Mouse (Mus musculus) heart, embryonic 12.5 days (tissue): Measurements from ENCODE around the gene Chac2. TPM values are rescaled to one million over a fixed set of nuclear protein-coding genes. Genes with fewer than 3 reads are reported as not detected.

ENCODE experiments used
- ATAC-seq: fragments of 200-750 bp; cut with Nextera tagmentation; 2 replicates; pipeline ENCODE4 v1.8.0; 2017; ENCODE audit warnings: moderate TSS enrichment, moderate library complexity; ENCODE audit not compliant: insufficient number of reproducible peaks, low FRiP score
- H3K27ac ChIP-seq: fragments of 300-500 bp; sonication (generic); 2 replicates; pipeline ENCODE4 v1.5.1; 2016; ENCODE audit warnings: mild to moderate bottlenecking, moderate library complexity; ENCODE audit not compliant: poor library complexity, severe bottlenecking
- H3K27me3 ChIP-seq: fragments of 300-500 bp; sonication (generic); replicated peaks from 2 replicates; pipeline ENCODE4 v1.6.1; 2016; ENCODE audit warnings: mild to moderate bottlenecking, moderate library complexity
- H3K36me3 ChIP-seq: fragments of 300-500 bp; sonication (generic); 2 replicates; pipeline ENCODE4 v1.6.1; 2016; ENCODE audit warnings: mild to moderate bottlenecking, moderate library complexity
- H3K4me1 ChIP-seq: fragments of 300-500 bp; sonication (generic); replicated peaks from 2 replicates; pipeline ENCODE4 v1.6.1; 2016; ENCODE audit warnings: mild to moderate bottlenecking
- H3K4me2 ChIP-seq: fragments of 300-500 bp; sonication (generic); 2 replicates; pipeline ENCODE4 v1.6.1; 2016; ENCODE audit warnings: mild to moderate bottlenecking, moderate library complexity
- H3K4me3 ChIP-seq: fragments of 300-500 bp; sonication (generic); 2 replicates; pipeline ENCODE4 v1.5.1; 2016; ENCODE audit warnings: mild to moderate bottlenecking
- H3K9ac ChIP-seq: fragments of 300-500 bp; sonication (generic); 2 replicates; pipeline ENCODE4 v1.6.1; 2016; ENCODE audit warnings: mild to moderate bottlenecking, moderate library complexity
- H3K9me3 ChIP-seq: fragments of 300-500 bp; sonication (generic); replicated peaks from 2 replicates; pipeline ENCODE4 v1.6.1; 2016; ENCODE audit warnings: mild to moderate bottlenecking, moderate library complexity
- WGBS: fragments of 180-500 bp; shearing (Covaris S2); methylation state at CpG from one replicate; pipeline ENCODE4 v1.1.7; 2016; 5-methylcytosine and 5-hydroxymethylcytosine counted together
- polyA plus RNA-seq: library from polyadenylated mRNA; unstranded; fragments of >200 nt; fragmentation: Nextera tagmentation; extraction: Ambion mirVana; gene quantifications from 2 replicates; pipeline ENCODE4 v1.2.1, GENCODE M21; 2016

The Chac2 gene
- polyA plus RNA-seq, 1 experiment from 2014 or later: 18.9 TPM

DNA sequence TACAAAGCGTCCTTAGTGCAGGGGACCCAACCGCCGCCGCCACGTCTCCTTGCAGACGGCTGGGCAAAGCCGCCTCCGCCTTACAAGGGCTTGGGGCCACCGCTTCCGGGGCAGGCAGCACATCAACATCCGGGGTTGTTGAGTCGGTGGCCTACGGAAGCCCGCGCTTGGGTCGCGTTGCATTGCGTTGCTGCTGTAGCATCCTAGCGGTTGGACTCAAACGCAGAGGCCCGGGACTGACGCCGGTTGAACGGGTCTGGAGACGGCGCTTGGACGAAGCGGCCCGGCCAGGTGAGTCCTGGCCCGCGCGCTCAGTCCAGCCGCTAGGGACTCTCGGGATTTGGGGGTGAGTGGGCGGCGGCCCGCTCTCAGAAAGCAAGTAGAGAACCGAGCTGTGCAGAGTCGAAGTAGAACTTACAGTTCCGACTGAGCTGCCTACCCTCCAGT lies 31.8 kb downstream of the Chac2 start, which contains the start of gene Erlec1:
Gene Erlec1, minus strand, starts transcription at position 57 of the 447 bp plus-strand sequence.
- H3K9ac ChIP-seq: peak within 1 kb of the TSS; percentile 97
- peak within 1 kb of the TSS; percentile 90 for H3K27ac ChIP-seq
- no peaks in the 10 kb centered on the region for H3K27me3 ChIP-seq
- ATAC-seq: peak; percentile 93
- H3K9me3 ChIP-seq: 0 out of 2 replicates have a peak, but pooled peaks cover 4% of the 10 kb centered on the region
- H3K4me1 ChIP-seq: peaks cover 4% of the 10 kb centered on the region
- H3K4me3 ChIP-seq: peak within 1 kb of the TSS; percentile 98
- WGBS: 0% methylated on average over 40 of the region's 40 CpGs
- peaks cover 23% of the 10 kb centered on the region for H3K36me3 ChIP-seq
- H3K4me2 ChIP-seq: peak within 1 kb of the TSS; percentile 84

DNA sequence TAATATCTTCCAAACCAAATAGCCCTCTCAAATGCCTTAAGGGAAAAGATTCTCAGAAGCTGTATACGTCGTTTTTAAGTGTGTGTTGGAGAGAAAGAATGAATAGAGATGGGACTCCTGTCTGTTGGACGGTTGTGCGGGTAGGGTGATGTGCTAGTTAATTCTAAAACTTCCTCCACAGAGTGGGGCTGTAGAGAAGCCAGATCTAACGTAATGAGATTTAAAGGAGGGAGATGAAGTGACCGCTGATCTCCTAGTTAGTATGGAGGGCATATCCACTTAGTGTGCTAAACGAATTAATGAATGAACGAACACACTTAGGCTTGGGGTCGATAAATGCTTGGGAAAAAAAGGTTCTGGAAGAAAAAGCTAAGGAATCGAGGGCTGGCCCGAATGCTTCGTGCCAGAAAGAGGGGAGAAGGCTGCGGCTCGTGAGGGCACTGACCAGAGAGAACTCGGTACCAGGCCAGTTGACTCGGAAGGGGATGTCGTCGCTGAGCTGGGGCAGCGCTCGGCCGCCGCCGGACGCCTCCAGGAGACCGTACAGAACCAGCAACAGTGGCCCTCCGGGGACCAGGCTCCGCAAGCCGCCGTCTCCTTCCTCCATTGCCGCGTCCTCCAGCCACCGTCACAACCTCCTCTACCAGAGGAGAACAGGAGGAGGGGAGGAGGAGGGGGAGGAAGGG lies 32.5 kb downstream of the Chac2 start:
- peak overlapping the region; percentile 97 for H3K9ac ChIP-seq
- no peaks in the 10 kb centered on the region for H3K27me3 ChIP-seq
- 0 out of 2 replicates have a peak, but pooled peaks cover 4% of the 10 kb centered on the region for H3K9me3 ChIP-seq
- H3K4me3 ChIP-seq: peak overlapping the region; percentile 98
- H3K36me3 ChIP-seq: peaks cover 26% of the 10 kb centered on the region
- H3K27ac ChIP-seq: peak overlapping the region; percentile 90
- peak; percentile 89 for ATAC-seq
- H3K4me1 ChIP-seq: peaks cover 4% of the 10 kb centered on the region
- H3K4me2 ChIP-seq: peak overlapping the region; percentile 84
- under 1% methylated on average over 32 of the region's 32 CpGs for WGBS

DNA sequence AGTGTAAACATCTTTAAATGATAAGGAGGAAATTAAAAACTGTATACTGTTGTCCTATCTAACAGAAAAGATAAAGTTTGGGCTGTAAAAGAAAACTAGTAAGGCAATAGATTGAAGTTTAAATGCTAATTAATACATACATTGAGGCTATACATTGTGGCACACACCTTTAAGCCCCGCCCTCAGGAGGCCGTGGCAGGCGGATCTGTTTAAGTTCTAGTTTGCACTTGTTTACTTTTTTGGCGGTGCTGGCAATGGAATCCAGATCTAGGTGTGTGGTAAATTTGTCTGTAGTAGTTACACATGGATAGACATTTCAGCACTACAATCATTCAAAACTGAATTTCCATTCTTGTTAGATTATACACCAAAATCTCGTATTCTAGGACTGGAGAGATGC lies 33.3 kb downstream of the Chac2 start:
- peaks cover 4% of the 10 kb centered on the region for H3K4me1 ChIP-seq
- ATAC-seq: no peak
- H3K9ac ChIP-seq: peak overlapping the region; percentile 97; the same call in 1 of the 2 replicates
- peak overlapping the region; percentile 84 for H3K4me2 ChIP-seq
- 66% methylated on average over 5 of the region's 5 CpGs for WGBS
- peak overlapping the region; percentile 98 for H3K4me3 ChIP-seq
- 0 out of 2 replicates have a peak, but pooled peaks cover 4% of the 10 kb centered on the region for H3K9me3 ChIP-seq
- no peak overlapping the region for H3K27ac ChIP-seq
- H3K36me3 ChIP-seq: peaks cover 28% of the 10 kb centered on the region
- no peaks in the 10 kb centered on the region for H3K27me3 ChIP-seq

DNA sequence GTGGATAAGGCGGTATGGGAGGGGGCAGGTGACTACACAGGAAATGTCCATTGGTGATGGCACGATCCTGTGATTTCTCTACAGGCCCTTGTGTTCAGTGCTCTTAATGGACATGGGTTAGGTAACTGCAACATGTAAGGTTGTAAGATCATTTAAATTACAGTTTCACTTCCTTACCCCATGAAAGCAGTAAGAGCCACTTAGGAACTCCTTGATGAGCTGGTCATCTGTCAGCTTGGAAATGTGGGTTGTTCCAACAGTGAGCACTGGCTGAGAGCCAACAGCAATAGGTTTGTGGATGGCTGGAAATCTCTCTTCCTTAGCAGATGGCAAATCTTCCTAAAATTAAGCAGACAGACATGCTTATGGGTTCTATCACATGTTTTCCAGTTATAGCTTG lies 42.6 kb downstream of the Chac2 start:
- 92% methylated on average over 2 of the region's 2 CpGs for WGBS
- H3K4me1 ChIP-seq: no peaks in the 10 kb centered on the region
- peaks cover 46% of the 10 kb centered on the region for H3K36me3 ChIP-seq

DNA sequence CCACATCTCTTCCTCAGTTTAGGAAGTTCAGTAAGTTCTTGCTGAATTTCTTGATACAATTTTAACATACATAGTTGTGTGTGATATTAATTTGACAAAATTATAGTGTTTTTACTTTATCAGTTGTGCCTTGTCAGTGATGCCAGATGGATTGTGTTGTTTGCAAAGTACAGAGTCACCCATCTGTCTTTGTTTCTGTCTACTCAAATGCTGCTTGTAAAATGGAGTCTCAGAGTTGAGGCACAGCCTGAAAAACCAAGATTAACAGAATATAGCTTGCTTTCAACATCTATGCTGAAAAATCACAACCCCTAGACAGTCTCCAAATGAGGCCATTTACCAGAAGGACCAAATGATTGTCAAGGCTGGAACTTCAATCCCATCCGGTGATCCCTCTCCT lies 57.7 kb downstream of the Chac2 start:
- Histone ChIP-seq H3K27me3 (no peaks in the 10 kb centered on the region), H3K4me3 (no peak overlapping the region), H3K9ac (no peak overlapping the region), H3K9me3 (no peaks in the 10 kb centered on the region), H3K4me2 (no peak overlapping the region), H3K36me3 (peaks cover 49% of the 10 kb centered on the region), H3K27ac (no peak overlapping the region), H3K4me1 (no peaks in the 10 kb centered on the region)
- no peak for ATAC-seq
- 93% methylated on average over 1 of the region's 1 CpGs for WGBS

More for the DNA sequence above, 42.6 kb downstream of the Chac2 start:
- H3K27me3 ChIP-seq: no peaks in the 10 kb centered on the region
- no peak for ATAC-seq
- no peak overlapping the region for H3K4me3 ChIP-seq
- no peaks in the 10 kb centered on the region for H3K9me3 ChIP-seq
- H3K4me2 ChIP-seq: no peak overlapping the region
- no peak overlapping the region for H3K9ac ChIP-seq
- H3K27ac ChIP-seq: no peak overlapping the region

DNA sequence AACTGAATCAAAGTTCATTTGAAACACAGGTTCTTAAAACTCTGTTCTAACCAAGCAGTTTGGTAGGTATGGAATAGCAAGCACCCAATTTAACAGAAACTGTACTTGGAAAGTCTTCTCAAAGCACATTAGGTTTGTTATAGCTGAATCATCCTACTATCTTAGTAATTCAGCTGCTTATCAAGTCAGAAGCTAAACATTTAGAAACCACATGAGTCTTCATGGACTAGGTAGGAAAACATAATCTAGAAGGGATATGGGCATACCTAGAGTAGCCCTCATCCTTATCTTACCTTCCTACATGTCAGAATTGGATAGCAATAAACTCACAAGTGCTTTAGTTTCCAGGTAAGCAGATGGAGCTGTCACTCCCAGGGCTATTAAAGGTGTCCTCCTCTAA lies 58.1 kb downstream of the Chac2 start:
- peaks cover 53% of the 10 kb centered on the region for H3K36me3 ChIP-seq
- ATAC-seq: no peak
- no peaks in the 10 kb centered on the region for H3K27me3 ChIP-seq

More for the DNA sequence above, 58.1 kb downstream of the Chac2 start:
- no peak overlapping the region for H3K4me2 ChIP-seq
- no peak overlapping the region for H3K9ac ChIP-seq
- H3K4me1 ChIP-seq: no peaks in the 10 kb centered on the region
- H3K9me3 ChIP-seq: no peaks in the 10 kb centered on the region
- H3K4me3 ChIP-seq: no peak overlapping the region
- no peak overlapping the region for H3K27ac ChIP-seq

Other genes starting within 250 kb of the Chac2 start
- gene Psme4, start 214.6 kb downstream of the Chac2 start, polyA plus RNA-seq: 18.9 and 20.4 TPM in 2 replicates
- 0.06 and 0.13 TPM in 2 replicates for gene Gpr75, start 101.0 kb downstream of the Chac2 start, polyA plus RNA-seq
- 21.1 and 22.7 TPM in 2 replicates for gene Asb3, start 100.9 kb downstream of the Chac2 start, polyA plus RNA-seq
- gene Erlec1, start 32.0 kb downstream of the Chac2 start, polyA plus RNA-seq: 11.4 TPM in 2 replicates
- gene Gm17332, start 196.1 kb upstream of the Chac2 start, polyA plus RNA-seq: not detected in 2 replicates